ENCODE assay signal across 8 mouse cellular contexts in the genomic region with DNA sequence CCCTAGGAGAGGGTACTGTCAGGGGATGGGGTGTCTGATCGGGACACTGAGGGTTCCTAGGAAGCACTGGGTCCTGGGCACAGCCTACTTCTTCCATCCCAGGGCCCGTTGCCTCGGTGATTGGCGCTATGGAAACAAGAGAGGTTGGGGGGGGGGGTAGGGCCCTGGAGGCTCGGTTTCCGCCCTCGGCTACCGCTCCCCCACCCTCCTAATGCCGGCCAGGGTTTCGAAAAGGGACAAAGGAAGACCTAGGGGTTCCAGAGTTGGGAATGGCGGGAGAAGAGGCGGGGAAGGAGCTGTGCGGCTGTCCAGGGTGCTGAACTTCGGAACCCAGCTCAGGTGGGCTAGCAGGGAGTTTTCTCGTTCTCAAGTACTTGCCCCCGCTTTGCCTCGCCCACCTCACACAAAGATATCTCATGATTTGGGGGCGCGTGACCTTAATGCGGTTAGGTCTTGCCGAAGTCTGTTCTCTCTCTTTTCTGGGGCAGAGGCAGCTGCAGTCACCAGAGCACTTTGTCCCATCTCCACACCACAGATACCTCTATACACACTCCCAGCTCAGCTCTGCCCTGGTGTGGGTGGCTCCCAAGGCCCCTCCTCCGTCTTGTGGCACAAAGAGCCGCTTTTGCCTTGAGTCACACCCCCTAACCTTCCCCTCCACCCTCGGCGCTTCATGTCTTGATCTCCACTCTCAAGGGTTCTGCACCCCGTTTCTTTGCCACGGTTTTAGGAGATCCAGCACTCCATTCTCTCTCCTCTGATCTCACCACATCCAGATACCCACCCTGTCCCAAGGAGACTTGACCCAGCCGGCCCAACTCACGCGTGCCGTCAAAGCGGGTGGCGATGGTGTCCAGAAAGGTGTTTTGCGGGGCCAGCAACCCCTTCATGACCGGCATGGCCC. TPM values are rescaled to one million over a fixed set of nuclear protein-coding genes. Genes with fewer than 3 reads are reported as not detected.
DNase-seq lines count a peak whose midpoint lies in the region; ATAC-seq lines count a peak whose summit lies in the region.

No protein-coding gene starts in this region.

- no peaks in the 10 kb centered on the region for H3K36me3 ChIP-seq in megakaryocyte, embryonic 14.5 days (replicated peaks; ENCODE audit: low read length)
- H3K36me3 ChIP-seq in heart, embryonic 14.5 days (ENCODE audit: control insufficient read depth, insufficient read depth, low read length), result no peaks in the 10 kb centered on the region
- no peaks in the 10 kb centered on the region for H3K36me3 ChIP-seq in midbrain, embryonic 11.5 days (ENCODE audit: control insufficient read depth, insufficient read depth, low read length)

- peaks cover 90% of the 10 kb centered on the region for H3K27me3 ChIP-seq in megakaryocyte, embryonic 14.5 days (replicated peaks)
- peaks cover 38% of the 10 kb centered on the region for H3K27me3 ChIP-seq in heart, embryonic 14.5 days (ENCODE audit: control insufficient read depth, insufficient read depth, low read length)
- H3K27me3 ChIP-seq in midbrain, embryonic 11.5 days (ENCODE audit: control insufficient read depth, insufficient read depth, low read length), result peaks cover 11% of the 10 kb centered on the region

- H3K4me1 ChIP-seq in megakaryocyte, embryonic 14.5 days, result peaks cover 37% of the 10 kb centered on the region
- H3K4me1 ChIP-seq in heart, embryonic 14.5 days (ENCODE audit: control insufficient read depth in 2 of 2, insufficient read depth in 2 of 2, low read length in 2 of 2), result peaks cover 2 to 3% of the 10 kb centered on the region in 2 experiments; a peak in 2 of 4 replicates
- peaks cover 13% of the 10 kb centered on the region for H3K4me1 ChIP-seq in midbrain, embryonic 11.5 days (ENCODE audit: control insufficient read depth, insufficient read depth, low read length)

- DNase-seq in adrenal gland, postnatal 36 days, result peak; percentile 67 to 78
- peak; percentile 84 to 86 for DNase-seq in kidney, postnatal 4 days
- peak; percentile 96 for DNase-seq in midbrain, embryonic 11.5 days (ENCODE audit: low spot score, missing footprints)
- DNase-seq in thymus, postnatal 14 days, result peak; percentile 55
- DNase-seq in gastrocnemius, adult 18-20 months (ENCODE audit: low spot score), result no peak

- ATAC-seq in megakaryocyte, adult 5-6 weeks (ENCODE audit: poor library complexity, severe bottlenecking), result no peak
- ATAC-seq in heart, embryonic 14.5 days (ENCODE audit: insufficient number of reproducible peaks, insufficient read depth, low FRiP score, low read depth), result no peak
- ATAC-seq in midbrain, embryonic 11.5 days (ENCODE audit: low FRiP score), result peak; percentile 60

- H3K4me2 ChIP-seq in heart, embryonic 14.5 days (ENCODE audit: low read length), result peak overlapping the region; percentile 26
- peak overlapping the region; percentile 53 for H3K4me2 ChIP-seq in midbrain, embryonic 11.5 days

- peak overlapping the region; percentile 88 for H3K4me3 ChIP-seq in megakaryocyte, embryonic 14.5 days (replicated peaks)
- H3K4me3 ChIP-seq in heart, embryonic 14.5 days (ENCODE audit: control insufficient read depth in 1 of 2, insufficient read depth in 1 of 2, low read depth in 1 of 2, low read length in 2 of 2), result peak overlapping the region in 1 of 2 experiments; percentile 2; a peak in 1 of 4 replicates
- peak overlapping the region; percentile 35 for H3K4me3 ChIP-seq in midbrain, embryonic 11.5 days (ENCODE audit: low read depth, low read length)

- no peaks in the 10 kb centered on the region for H3K9me3 ChIP-seq in megakaryocyte, embryonic 14.5 days
- no peaks in the 10 kb centered on the region for H3K9me3 ChIP-seq in heart, embryonic 14.5 days (ENCODE audit: control insufficient read depth, low read length)
- no peaks in the 10 kb centered on the region for H3K9me3 ChIP-seq in midbrain, embryonic 11.5 days (ENCODE audit: control insufficient read depth, low read length)

- no peak overlapping the region for H3K27ac ChIP-seq in heart, embryonic 14.5 days (replicated peaks in 1 of 2; ENCODE audit: control insufficient read depth in 1 of 2, insufficient read depth in 1 of 2, low read depth in 2 of 2, low read length in 2 of 2)
- peak overlapping the region; percentile 20; the same call in 1 of the 2 replicates for H3K27ac ChIP-seq in midbrain, embryonic 11.5 days (ENCODE audit: low read depth, low read length)

- 2% methylated on average over 35 of the region's 35 CpGs for WGBS in heart, embryonic 14.5 days
- WGBS in midbrain, embryonic 11.5 days, result under 1% methylated on average over 35 of the region's 35 CpGs

- H3K9ac ChIP-seq in heart, embryonic 14.5 days (ENCODE audit: low read length), result no peak overlapping the region
- H3K9ac ChIP-seq in midbrain, embryonic 11.5 days (ENCODE audit: low read length), result peak overlapping the region; percentile 65

RNA-seq across cellular contexts. Expression of gene Kcnh4, which starts 0.8 kb away (rescaled TPM):
- polyA plus RNA-seq in megakaryocyte, embryonic 14.5 days (2012; ENCODE audit: insufficient read depth, low replicate concordance), result 0.43 TPM in 1 of 2 replicates, not detected in the other
- not detected in 2 replicates for total RNA-seq in megakaryocyte, adult 5-6 weeks (2015)
- total RNA-seq in megakaryocyte, adult 5-6 weeks (2017), result not detected in 2 replicates
- under 1 TPM; 0.10 to 0.13 TPM for total RNA-seq in adrenal gland, postnatal 36 days (2021)
- not detected in 2 replicates for polyA plus RNA-seq in heart, embryonic 14.5 days (2014; fragmentation: Nextera tagmentation; extraction: Ambion mirVana)
- polyA plus RNA-seq in midbrain, embryonic 11.5 days (2014; fragmentation: Nextera tagmentation; extraction: Ambion mirVana), result 2.7 and 2.9 TPM in 2 replicates
- not detected for total RNA-seq in gastrocnemius, adult 18-20 months (2021)

RNA-seq across cellular contexts. Expression of gene Hcrt, which starts 3.8 kb away (rescaled TPM):
- polyA plus RNA-seq in megakaryocyte, embryonic 14.5 days (2012; ENCODE audit: insufficient read depth, low replicate concordance), result not detected in 2 replicates
- not detected in 2 replicates for total RNA-seq in megakaryocyte, adult 5-6 weeks (2015)
- not detected in 2 replicates for total RNA-seq in megakaryocyte, adult 5-6 weeks (2017)
- not detected for total RNA-seq in adrenal gland, postnatal 36 days (2021)
- not detected in 2 replicates for polyA plus RNA-seq in heart, embryonic 14.5 days (2014; fragmentation: Nextera tagmentation; extraction: Ambion mirVana)
- not detected in 2 replicates for polyA plus RNA-seq in midbrain, embryonic 11.5 days (2014; fragmentation: Nextera tagmentation; extraction: Ambion mirVana)
- not detected for total RNA-seq in gastrocnemius, adult 18-20 months (2021)

RNA-seq across cellular contexts. Expression of gene Ghdc, which starts 11.8 kb away (rescaled TPM):
- 2.2 and 7.2 TPM in 2 replicates for polyA plus RNA-seq in megakaryocyte, embryonic 14.5 days (2012; ENCODE audit: insufficient read depth, low replicate concordance)
- 4.6 and 5.6 TPM in 2 replicates for total RNA-seq in megakaryocyte, adult 5-6 weeks (2015)
- total RNA-seq in megakaryocyte, adult 5-6 weeks (2017), result 4.6 and 6.6 TPM in 2 replicates
- 10 to 100 TPM; 18.8 to 25.8 TPM for total RNA-seq in adrenal gland, postnatal 36 days (2021)
- polyA plus RNA-seq in heart, embryonic 14.5 days (2014; fragmentation: Nextera tagmentation; extraction: Ambion mirVana), result 4.0 and 4.7 TPM in 2 replicates
- 1.3 and 1.7 TPM in 2 replicates for polyA plus RNA-seq in midbrain, embryonic 11.5 days (2014; fragmentation: Nextera tagmentation; extraction: Ambion mirVana)
- 1 to 10 TPM; 5.2 to 5.7 TPM for total RNA-seq in gastrocnemius, adult 18-20 months (2021)

RNA-seq across cellular contexts. Expression of gene Rab5c, which starts 20.9 kb away (rescaled TPM):
- 502 and 744 TPM in 2 replicates for polyA plus RNA-seq in megakaryocyte, embryonic 14.5 days (2012; ENCODE audit: insufficient read depth, low replicate concordance)
- 167 and 170 TPM in 2 replicates for total RNA-seq in megakaryocyte, adult 5-6 weeks (2015)
- 136 and 142 TPM in 2 replicates for total RNA-seq in megakaryocyte, adult 5-6 weeks (2017)
- total RNA-seq in adrenal gland, postnatal 36 days (2021), result 100 to 1,000 TPM; 172 to 187 TPM
- polyA plus RNA-seq in heart, embryonic 14.5 days (2014; fragmentation: Nextera tagmentation; extraction: Ambion mirVana), result 15.8 and 30.7 TPM in 2 replicates
- 83.6 and 85.0 TPM in 2 replicates for polyA plus RNA-seq in midbrain, embryonic 11.5 days (2014; fragmentation: Nextera tagmentation; extraction: Ambion mirVana)
- total RNA-seq in gastrocnemius, adult 18-20 months (2021), result 10 to 100 TPM; 40.3 to 42.7 TPM

RNA-seq across cellular contexts. Expression of gene Hspb9, which starts 45.3 kb away (rescaled TPM):
- 0.54 TPM in 1 of 2 replicates, not detected in the other for polyA plus RNA-seq in megakaryocyte, embryonic 14.5 days (2012; ENCODE audit: insufficient read depth, low replicate concordance)
- not detected in 2 replicates for total RNA-seq in megakaryocyte, adult 5-6 weeks (2015)
- total RNA-seq in megakaryocyte, adult 5-6 weeks (2017), result 0.65 TPM in 1 of 2 replicates, not detected in the other
- total RNA-seq in adrenal gland, postnatal 36 days (2021), result not detected
- polyA plus RNA-seq in heart, embryonic 14.5 days (2014; fragmentation: Nextera tagmentation; extraction: Ambion mirVana), result not detected in 2 replicates
- polyA plus RNA-seq in midbrain, embryonic 11.5 days (2014; fragmentation: Nextera tagmentation; extraction: Ambion mirVana), result 0.47 and 0.52 TPM in 2 replicates
- total RNA-seq in gastrocnemius, adult 18-20 months (2021), result not detected
